Mouse (Mus musculus) ovary, postnatal 10 days (tissue): ENCODE data around the gene Gm45711.

Experiments
- DNase-seq: peaks from one replicate; pipeline ENCODE4 v3.0.0; 2022; ENCODE audit warnings: low spot score

The Gm45711 gene

DNA sequence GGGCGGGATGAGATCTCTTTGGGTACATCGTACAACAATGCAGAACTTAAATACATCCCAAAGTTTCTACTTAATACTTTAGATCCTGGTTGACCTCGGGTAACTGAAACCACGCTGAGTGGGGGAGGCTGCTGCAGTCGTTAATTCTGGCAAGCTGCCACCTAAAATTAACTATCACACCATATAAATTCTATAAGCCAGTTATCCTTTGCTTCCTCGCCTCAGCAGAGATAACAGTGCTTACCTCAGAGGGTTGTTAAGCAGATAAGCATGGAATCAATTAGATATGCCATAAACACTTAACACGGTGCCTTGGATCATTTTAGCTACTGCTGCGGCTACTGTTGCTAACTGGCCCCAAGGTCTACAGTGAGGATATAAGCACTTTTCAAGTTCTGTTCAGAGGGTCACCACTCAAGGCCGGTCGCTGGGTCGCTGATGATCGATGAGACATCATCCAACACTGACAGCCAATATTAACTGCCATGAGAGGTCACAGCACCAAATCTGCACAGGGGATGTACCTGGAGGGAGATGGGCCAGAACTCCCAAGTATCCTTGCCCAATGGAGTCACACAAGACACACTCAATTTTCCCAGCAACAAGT is 67.7 kb downstream of the Gm45711 start:
- DNase-seq, result no peak

- no peak for DNase-seq
Observed at GRCm38 (mm10) chr8:104239418-104239861, 70.4 kb downstream of the Gm45711 start.

GRCm38 (mm10) chr8:104234573-104234972 is 75.3 kb downstream of the Gm45711 start:
- DNase-seq, result no peak

GRCm38 (mm10) chr8:104232919-104233318 is 77.0 kb downstream of the Gm45711 start:
- DNase-seq, result no peak

DNA sequence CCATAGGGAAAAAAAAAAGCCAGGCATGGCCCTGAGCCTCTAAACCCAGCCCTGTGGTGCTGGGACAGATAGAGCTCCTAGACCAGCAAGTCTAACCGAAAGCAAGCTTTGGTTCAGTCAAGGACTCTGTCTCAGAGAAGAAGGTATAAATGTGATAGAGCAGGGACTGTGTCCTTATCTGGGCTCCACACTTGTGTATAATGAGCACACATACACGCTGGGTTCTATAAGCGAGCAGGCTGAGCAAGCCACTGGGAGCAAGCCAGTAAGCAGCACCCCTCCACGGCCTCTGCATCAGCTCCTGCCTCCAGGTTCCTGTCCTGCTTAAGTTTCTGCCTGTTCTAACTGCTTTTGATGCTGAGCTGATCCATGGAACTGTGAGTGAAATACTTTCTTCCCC is 77.8 kb downstream of the Gm45711 start:
- DNase-seq, result no peak
